Mouse (Mus musculus) kidney, adult 2 months (tissue): ENCODE data around the gene Banf1. TPM values are rescaled to one million over a fixed set of nuclear protein-coding genes. Genes with fewer than 3 reads are reported as not detected.

Experiments
- DNase-seq: peaks from one replicate; pipeline ENCODE4 v3.0.0; 2021
- H3K27ac ChIP-seq: fragments of 200-500 bp; 2 replicates; pipeline ENCODE4 v1.5.1; 2012; ENCODE audit warnings: low read depth, low read length, control low read depth, inconsistent platforms; ENCODE audit not compliant: insufficient read depth
- H3K27me3 ChIP-seq: fragments of 200-500 bp; replicated peaks from 2 replicates; pipeline ENCODE4 v1.6.1; 2012; ENCODE audit warnings: mild to moderate bottlenecking, moderate library complexity, low read length, inconsistent platforms; ENCODE audit not compliant: control insufficient read depth, insufficient read depth
- H3K36me3 ChIP-seq: fragments of 200-500 bp; 2 replicates; pipeline ENCODE4 v1.6.1; 2012; ENCODE audit warnings: mild to moderate bottlenecking, moderate library complexity, low read length, inconsistent platforms; ENCODE audit not compliant: control insufficient read depth, insufficient read depth
- H3K4me1 ChIP-seq: fragments of 200-500 bp; 2 replicates; pipeline ENCODE4 v1.6.1; 2011; ENCODE audit warnings: low read length; ENCODE audit not compliant: control insufficient read depth, insufficient read depth
- H3K4me3 ChIP-seq: fragments of 200-500 bp; 2 replicates; pipeline ENCODE4 v1.5.1; 2011; ENCODE audit warnings: mild to moderate bottlenecking, low read depth, low read length, control low read depth; ENCODE audit not compliant: insufficient read depth
- CTCF ChIP-seq: fragments of 200-500 bp; conservative IDR thresholded peaks from 2 replicates; pipeline ENCODE4 v1.5.1; 2011; ENCODE audit warnings: low read depth, mild to moderate bottlenecking, control low read depth, low read length, moderate library complexity, mixed read lengths; ENCODE audit not compliant: insufficient read depth, insufficient read length
- POLR2A ChIP-seq: fragments of 200-500 bp; IDR thresholded peaks from one replicate; pipeline ENCODE4 v1.6.1; 2011; ENCODE audit warnings: low read depth, low read length, control low read depth
- WGBS: fragments of 180-500 bp; shearing (Covaris S2); methylation state at CpG from one replicate; pipeline ENCODE4 v1.1.7; 2018; 5-methylcytosine and 5-hydroxymethylcytosine counted together
- polyA plus RNA-seq: library from polyadenylated mRNA; depleted of rRNA; stranded (reverse); fragments of >200 nt; gene quantifications from 2 replicates; pipeline ENCODE4 v1.2.3, GENCODE M21; 2012

Gene Banf1
- polyA plus RNA-seq, 1 experiment, result 146 TPM

DNA sequence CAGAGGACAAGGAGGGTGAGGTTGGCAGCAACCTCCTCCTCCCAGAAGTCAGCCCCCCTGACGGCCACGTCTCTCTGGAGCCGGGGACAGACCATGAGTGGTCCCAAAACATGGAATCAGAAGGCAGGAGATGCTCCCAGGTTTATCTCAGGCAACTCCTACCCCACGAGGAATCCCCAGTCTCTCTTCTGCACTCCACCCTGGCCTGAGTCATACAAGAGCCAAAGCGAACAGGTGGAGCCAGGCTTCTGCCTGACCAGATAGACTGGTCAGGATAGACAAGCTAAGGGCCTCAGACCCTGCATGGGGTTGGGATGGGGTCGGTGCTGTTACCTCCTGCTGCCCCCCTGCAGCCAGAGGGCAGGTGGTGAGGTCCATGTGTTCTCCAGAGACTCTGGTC is 18.9 kb downstream of the Banf1 start:
- TF ChIP-seq CTCF (no peak), POLR2A (no peak)
- 75% methylated on average over 6 of the region's 6 CpGs for WGBS

DNA sequence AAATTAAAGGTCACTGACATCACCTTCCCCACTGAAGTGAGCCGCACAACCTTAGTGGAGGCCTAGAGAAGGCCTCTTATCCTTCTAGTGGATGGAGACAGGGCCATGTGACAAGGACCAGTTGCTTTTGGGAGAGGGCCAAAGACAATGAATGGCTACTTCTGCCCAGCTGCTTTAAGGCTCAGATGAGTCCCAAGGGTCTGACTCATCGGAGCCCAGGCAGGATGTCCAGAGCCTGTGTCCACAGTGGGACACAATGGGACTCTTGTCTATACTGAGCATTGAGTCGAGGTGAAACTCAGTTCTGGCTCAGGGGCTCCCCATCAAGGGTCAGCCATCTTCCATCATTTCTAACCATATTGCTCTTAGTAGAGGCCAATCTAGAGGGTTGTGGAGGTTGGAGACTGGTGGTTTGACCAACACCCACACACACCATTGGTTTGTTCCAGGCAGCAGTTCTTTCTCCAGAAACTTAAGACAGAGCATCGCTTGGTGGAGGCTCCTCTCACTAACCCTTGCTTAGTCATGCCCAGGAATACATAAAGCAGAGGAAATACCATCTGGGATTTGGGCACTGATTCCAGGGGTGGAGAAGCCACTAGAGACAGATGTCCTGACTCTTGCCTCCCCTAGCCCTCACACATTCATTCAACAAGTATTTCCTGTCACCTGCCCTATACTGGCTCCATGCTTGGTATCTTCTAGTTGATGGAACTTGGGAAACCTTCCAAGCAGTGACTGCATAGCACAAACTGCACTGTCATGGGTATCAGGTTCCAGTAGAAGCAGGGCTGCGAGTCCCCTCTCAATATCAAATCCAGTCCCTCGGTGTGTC is 21.5 kb downstream of the Banf1 start:
- Histone ChIP-seq H3K27me3 (no peaks in the 10 kb centered on the region), H3K4me1 (no peaks in the 10 kb centered on the region), H3K27ac (no peak overlapping the region), H3K36me3 (no peaks in the 10 kb centered on the region), H3K4me3 (no peak overlapping the region)
- peak; percentile 51 for DNase-seq
- 61% methylated on average over 6 of the region's 6 CpGs for WGBS
- no peak for TF ChIP-seq CTCF
- no peak for TF ChIP-seq POLR2A

More for the DNA sequence above, 18.9 kb downstream of the Banf1 start:
- Histone ChIP-seq H3K4me3 (no peak overlapping the region), H3K4me1 (no peaks in the 10 kb centered on the region), H3K36me3 (no peaks in the 10 kb centered on the region), H3K27ac (no peak overlapping the region), H3K27me3 (no peaks in the 10 kb centered on the region)
- no peak for DNase-seq

DNA sequence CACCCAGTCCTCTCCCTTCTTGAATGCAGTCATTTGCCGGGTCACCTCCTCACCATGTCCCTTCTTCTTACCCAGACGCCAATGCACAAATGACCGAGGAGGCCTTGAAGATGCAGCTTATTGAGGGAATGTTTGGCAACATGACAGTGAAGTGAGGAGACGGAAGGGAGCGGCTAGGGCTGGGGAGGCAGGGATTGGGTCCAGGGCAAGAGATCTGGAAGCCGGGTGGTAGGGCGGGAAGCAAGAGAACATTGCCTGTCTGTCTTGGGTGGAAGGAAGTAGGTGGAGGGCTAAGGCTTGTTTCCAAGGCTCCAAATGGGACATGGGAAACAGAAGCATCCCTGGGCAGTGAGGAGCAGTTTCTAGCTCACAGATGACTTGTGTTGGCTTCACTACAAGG is 25.6 kb downstream of the Banf1 start:
- Histone ChIP-seq H3K4me1 (no peaks in the 10 kb centered on the region), H3K27ac (no peak overlapping the region), H3K27me3 (no peaks in the 10 kb centered on the region), H3K36me3 (no peaks in the 10 kb centered on the region), H3K4me3 (no peak overlapping the region)
- WGBS, result 85% methylated on average over 7 of the region's 7 CpGs
- peak; percentile 43 for DNase-seq
- TF ChIP-seq POLR2A, result no peak
- no peak for TF ChIP-seq CTCF

DNA sequence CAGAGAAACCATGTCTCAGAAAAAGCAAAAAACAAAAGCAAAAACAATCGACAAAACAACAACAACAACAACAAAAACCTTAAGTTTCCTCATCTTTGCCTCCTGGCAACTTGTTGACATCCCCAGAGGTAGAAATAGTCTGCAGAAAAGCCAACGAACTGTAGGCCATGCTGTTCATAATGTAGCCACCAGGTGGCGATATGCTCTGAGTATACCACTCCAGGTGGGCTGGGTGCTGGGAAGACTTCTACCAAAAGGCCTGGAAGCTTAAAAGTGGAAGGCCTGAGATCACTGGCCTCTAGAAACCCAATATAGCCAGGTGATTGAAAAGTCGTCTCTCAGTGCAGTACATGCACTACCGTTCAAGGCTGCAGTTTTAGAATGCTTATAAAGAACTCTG is 29.0 kb downstream of the Banf1 start:
- Histone ChIP-seq H3K27ac (no peak overlapping the region), H3K36me3 (no peaks in the 10 kb centered on the region), H3K27me3 (no peaks in the 10 kb centered on the region), H3K4me1 (no peaks in the 10 kb centered on the region), H3K4me3 (no peak overlapping the region)
- peak; percentile 83 for DNase-seq
- WGBS, result 16% methylated on average over 5 of the region's 5 CpGs
- no peak for TF ChIP-seq POLR2A
- peak; percentile 81 for TF ChIP-seq CTCF

DNA sequence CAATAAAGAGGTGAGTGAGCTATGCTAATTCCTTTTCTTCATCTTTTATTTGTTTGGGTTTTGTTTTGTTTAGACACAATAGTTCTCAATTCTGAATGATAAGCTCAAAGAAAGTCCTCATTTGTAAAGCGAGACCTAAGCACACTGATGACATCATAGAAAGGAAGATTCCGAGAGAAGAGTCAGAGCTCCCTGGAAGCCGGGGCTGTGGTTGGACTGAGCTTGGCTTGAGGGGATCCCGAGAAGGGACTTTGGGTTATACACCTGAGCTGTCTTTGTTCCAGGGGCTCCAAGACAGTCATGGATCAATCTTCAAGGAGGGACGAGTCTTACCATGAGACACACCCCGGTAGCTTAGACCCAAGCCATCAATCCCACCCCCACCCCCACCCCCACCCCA is 31.5 kb downstream of the Banf1 start, which contains the start of gene Catsper1:
Gene Catsper1 (plus strand): TSS at position 301 of the 400 bp plus-strand sequence.
- H3K27ac ChIP-seq, result no peak within 1 kb of the TSS
- no peaks in the 10 kb centered on the region for H3K4me1 ChIP-seq
- no peaks in the 10 kb centered on the region for H3K36me3 ChIP-seq
- no peak for DNase-seq
- H3K27me3 ChIP-seq, result no peaks in the 10 kb centered on the region
- WGBS, result 91% methylated on average over 6 of the region's 6 CpGs
- no peak within 1 kb of the TSS for H3K4me3 ChIP-seq
- TF ChIP-seq POLR2A (no peak), CTCF (no peak)

DNA sequence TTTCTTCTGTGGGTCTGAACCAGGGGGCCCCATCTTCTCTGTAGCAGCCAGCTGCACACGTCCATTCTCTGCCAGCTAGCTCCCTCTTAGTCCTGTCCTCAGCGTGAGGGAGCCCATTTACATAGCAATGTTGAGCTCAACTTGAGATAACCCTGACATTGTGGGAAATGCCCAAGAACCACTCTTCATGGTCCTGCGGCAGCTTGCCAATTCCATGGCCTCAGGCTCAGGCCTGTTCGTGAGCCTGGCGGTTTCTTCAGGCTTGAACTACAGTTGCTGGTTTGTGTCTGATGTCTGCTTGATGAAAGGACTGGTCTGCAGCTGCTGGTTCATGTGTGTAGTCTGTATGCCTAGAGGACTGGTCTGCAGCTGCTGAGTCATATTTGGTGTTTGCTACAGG is 32.2 kb downstream of the Banf1 start:
- Histone ChIP-seq H3K27me3 (no peaks in the 10 kb centered on the region), H3K4me3 (no peak overlapping the region), H3K4me1 (no peaks in the 10 kb centered on the region), H3K27ac (no peak overlapping the region), H3K36me3 (no peaks in the 10 kb centered on the region)
- TF ChIP-seq POLR2A, result no peak
- no peak for TF ChIP-seq CTCF
- DNase-seq, result peak; percentile 6
- 67% methylated on average over 5 of the region's 5 CpGs for WGBS

DNA sequence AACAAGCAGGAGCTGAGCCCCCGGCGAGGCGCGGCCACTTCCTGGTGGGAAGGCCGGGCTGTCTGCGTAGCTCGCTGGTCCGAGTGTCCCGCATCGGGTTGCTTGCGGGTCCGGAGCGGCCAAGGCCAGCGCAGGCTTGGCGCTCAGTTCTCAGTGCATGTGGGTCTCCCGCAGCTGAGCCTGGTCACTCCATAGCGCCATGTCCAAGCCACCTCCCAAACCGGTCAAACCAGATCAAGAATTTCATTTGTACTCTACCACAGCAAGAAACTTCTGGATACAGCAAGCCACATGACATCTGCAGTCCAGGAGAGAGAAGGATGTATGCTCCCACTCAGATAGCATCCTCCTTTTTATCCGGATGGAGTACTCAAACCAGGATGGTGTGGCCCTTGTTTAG is 39.0 kb downstream of the Banf1 start:
- Histone ChIP-seq H3K27me3 (no peaks in the 10 kb centered on the region), H3K27ac (no peak overlapping the region), H3K4me3 (no peak overlapping the region), H3K36me3 (no peaks in the 10 kb centered on the region), H3K4me1 (peaks cover 4% of the 10 kb centered on the region; the same call in 1 of the 2 replicates)
- WGBS, result 66% methylated on average over 19 of the region's 19 CpGs
- TF ChIP-seq CTCF (no peak), POLR2A (no peak)
- peak; percentile 46 for DNase-seq
